Mouse (Mus musculus): Measurements from ENCODE around the gene Aldh16a1.
"Not testable (repeated sequence)": the region's sequence is repeated elsewhere in the genome, so short reads cannot be mapped to it uniquely, and the experiment has no call there.

The Aldh16a1 gene

GRCm38 (mm10) chr7:45134544-45135026 is 19.8 kb downstream of the Aldh16a1 start:
- DNase-seq (ENCODE audit: low spot score) = no peak

GRCm38 (mm10) chr7:45133446-45134159 is 20.8 kb downstream of the Aldh16a1 start:
- DNase-seq (ENCODE audit: low spot score) = no peak

DNA sequence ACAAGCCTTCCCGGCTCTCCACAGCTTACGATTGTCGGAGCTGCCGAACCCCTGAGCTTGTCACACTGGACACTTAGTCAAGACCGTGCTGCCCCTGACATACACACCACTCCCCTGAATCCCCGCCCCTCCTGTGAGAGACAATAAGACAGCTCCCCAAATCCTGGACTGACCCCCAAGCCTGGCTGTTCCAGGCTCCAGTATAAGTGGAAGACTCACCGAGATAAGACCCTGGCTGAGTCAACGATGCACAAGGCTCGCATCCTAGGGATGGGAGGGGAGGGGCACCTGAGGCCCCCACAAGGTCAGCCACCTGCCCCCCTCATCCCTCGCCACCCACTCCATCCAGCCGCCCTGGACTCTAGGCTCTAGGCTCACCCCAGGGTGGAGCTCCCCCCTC is 22.5 kb downstream of the Aldh16a1 start:
- no peak for DNase-seq (ENCODE audit: low spot score)

DNA sequence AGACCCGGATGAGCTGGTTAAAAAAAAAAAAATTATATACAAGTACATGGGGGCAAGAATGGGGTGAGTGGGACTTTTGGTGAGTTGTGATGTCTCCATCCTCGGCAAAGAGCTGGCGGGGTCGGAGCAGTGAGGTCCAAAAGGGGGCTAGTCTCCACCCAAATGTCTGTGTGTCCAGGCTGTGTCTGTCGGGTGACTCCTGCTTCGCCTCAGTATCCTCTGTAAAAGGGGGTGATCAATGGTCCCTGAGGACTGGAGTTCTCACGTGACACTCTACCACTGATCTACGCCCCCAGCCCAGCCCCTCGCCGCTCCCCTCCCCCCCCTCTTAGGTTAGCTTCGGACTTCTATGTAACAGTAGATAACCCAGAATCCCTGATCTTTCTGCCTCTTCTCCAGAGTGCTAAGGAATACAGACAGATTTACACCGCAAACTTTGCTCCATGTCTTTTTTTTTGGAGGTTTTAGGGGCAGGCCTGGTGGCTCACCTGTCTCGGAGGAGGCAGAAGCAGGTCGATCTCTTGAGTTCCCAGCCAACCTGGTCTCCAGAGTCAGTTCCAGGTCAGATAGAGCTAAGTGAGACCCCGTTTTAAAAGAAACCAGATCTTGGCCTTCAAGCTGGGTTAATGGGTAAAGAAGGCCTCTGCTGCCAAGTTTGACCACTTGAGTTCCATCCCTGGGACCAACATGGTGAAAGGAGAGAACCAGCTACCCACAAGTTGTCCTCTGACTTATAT is 24.4 kb downstream of the Aldh16a1 start:
- no peak for DNase-seq (ENCODE audit: low spot score)

DNA sequence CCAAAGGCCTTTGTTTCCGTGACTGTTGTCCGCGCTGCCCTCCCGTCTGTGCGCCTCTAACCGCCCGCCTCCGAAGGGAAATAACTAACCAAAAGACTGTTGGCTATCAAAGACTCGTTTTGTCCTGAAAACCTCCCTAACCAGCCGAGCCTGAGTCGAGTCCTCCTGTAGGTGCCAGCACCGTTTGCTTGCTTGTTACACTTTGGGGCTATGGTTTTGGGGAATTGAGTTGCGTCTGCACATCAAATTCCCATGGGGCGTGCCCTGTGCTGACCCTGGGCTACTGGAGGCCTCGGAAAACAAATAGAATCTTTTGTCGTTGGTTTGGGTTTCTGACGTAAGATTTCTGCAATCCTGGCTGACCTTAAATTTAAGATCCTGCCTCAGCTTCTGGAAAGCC is 25.1 kb downstream of the Aldh16a1 start:
- no peak for DNase-seq (ENCODE audit: low spot score)

- peak; percentile 98 for DNase-seq (ENCODE audit: low spot score)
These were observed 25.6 kb downstream of the Aldh16a1 start, which contains the start of gene Rpl13a for GRCm38 (mm10) chr7:45128624-45129246. Gene Rpl13a, minus strand, starts transcription at chr7:45128761.

DNA sequence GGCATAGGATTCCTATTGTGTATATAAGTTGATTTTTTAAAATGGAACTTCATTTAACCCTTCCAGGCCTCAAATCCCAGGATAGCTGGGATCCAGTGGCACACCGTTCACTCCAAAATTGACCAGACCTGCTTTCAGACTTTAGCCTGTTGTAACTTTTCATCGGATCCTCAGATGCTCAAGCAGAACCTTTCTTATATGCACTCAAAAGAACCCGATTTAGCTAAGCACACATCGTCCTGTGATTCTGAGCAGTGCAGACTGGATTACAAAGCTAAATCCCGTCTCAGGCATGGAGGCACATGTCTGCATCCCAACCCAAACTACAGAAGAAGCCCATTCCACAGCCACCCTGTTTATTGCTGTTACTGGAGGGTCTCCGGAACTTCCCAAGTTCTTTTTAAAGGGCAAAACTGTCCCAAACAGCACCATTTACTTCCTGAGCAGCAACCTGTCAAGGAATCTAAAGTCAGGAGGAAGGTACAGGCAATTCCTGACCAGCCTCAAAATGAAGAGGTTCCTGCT is 26.6 kb downstream of the Aldh16a1 start:
- DNase-seq (ENCODE audit: low spot score) = no peak

GRCm38 (mm10) chr7:45126844-45127699 is 27.3 kb downstream of the Aldh16a1 start:
- no peak for DNase-seq (ENCODE audit: low spot score)

- DNase-seq (ENCODE audit: low spot score) = no peak
These were observed 28.1 kb downstream of the Aldh16a1 start for GRCm38 (mm10) chr7:45126147-45126843.

GRCm38 (mm10) chr7:45125649-45126048 is 28.7 kb downstream of the Aldh16a1 start:
- DNase-seq (ENCODE audit: low spot score) = not testable (repeated sequence)

DNA sequence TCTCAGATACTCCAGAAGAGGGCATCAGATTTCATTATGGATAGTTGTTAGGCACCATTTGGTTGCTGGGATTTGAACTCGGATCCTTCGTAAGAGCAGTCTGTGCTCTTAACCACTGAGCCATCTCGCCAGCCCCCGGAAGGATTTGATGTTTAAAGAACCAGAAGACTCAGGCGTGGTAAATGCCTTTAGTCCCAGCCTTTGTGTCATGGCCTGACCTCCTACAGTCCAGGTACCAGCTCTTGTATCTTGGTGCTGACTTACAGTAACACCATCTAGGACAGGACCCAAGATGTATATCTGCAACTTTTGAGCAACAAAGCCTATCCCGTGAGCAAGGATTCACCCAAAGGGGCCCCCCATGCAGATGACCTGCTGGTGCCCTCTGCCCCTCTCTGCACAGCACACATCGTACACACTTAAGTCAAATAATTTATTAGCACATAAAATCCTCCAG is 29.2 kb downstream of the Aldh16a1 start:
- DNase-seq (ENCODE audit: low spot score) = no peak

DNA sequence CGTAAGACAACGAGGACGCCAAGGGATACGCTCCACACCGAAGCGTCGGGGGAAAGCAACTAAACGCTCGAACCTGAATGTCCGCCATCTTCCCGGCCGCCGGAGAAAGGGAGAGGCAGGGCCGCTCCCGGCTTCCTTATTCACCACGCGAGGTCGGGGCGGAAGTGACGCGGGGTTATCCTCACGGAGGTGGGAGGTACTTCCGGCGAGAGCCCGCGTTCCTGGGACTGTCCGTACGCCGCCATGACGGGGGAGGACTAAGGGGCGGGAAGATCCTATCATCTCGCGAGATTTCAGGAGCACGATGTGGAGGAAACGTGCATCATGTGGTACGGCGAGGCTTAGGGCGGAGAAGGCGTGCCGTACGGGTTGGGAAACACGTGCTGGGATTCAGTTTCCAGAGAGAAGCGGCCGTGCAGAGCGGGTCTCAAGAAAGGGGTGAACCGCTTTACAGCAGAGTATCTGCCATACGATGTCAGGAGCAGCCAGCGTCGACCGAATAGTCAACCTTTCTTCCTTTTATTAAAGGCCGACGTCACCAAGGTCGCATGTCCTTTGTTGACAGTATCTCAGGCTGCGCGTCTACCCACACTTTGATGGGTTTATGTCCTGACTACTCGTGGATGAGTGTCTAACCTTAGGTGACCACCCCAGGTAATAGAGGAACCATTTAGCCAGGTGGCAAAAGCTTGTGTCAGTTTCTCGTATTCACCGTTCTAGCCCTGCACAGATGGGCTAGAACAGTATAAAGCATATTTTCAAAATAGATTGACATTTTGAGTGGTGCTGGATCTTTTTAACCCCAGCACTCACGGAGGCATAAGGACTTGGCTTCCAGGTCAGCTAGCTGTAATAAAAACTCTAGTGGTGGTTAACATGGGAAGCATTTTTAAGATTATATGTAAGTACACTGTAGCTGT is 29.9 kb downstream of the Aldh16a1 start, which contains the start of gene Rps11:
Gene Rps11, minus strand, starts transcription at position 216 of the 920 bp plus-strand sequence.
- peak; percentile 95 for DNase-seq (ENCODE audit: low spot score)

DNA sequence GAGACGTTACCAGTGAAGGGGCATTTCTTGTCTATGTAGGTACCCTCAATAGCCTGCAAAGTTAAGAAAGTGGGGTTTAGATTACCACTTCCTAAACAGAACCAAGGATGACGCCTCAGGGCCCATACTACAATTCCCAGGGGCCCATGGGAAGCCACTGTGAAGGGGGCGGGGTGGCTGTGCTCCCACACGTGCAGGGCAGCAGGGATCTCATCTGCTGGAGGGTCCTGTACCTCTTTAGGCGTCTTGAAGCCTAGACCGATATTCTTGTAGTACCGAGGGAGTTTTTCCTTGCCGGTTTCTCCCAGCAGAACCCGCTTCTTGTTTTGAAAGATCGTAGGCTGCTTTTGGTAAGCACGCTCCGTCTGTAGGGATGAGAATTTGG is 31.2 kb downstream of the Aldh16a1 start:
- no peak for DNase-seq (ENCODE audit: low spot score)

GRCm38 (mm10) chr7:45122561-45123185 is 31.7 kb downstream of the Aldh16a1 start:
- no peak for DNase-seq (ENCODE audit: low spot score)

DNA sequence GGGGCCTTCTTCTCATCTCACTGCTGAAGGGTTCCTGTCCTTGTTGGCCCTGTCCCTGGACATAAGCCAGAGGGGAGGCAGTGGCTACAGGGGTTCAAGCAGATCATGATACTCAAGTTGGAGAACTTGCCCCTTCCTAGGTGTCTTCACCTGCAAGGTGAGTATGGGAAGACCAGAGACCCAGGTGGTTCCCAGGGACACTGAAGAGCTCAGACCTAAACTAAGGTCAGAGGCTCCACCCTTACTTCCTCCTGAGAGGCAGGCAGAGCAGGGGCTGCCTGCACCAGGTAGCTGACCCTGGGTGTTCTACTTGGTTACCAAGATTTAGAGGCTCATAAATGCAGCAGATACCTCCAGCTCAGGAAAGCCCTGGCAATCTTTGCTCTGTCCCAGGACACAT is 32.4 kb downstream of the Aldh16a1 start:
- DNase-seq (ENCODE audit: low spot score) = no peak

GRCm38 (mm10) chr7:45121404-45121803 is 33.0 kb downstream of the Aldh16a1 start:
- DNase-seq (ENCODE audit: low spot score) = no peak

DNA sequence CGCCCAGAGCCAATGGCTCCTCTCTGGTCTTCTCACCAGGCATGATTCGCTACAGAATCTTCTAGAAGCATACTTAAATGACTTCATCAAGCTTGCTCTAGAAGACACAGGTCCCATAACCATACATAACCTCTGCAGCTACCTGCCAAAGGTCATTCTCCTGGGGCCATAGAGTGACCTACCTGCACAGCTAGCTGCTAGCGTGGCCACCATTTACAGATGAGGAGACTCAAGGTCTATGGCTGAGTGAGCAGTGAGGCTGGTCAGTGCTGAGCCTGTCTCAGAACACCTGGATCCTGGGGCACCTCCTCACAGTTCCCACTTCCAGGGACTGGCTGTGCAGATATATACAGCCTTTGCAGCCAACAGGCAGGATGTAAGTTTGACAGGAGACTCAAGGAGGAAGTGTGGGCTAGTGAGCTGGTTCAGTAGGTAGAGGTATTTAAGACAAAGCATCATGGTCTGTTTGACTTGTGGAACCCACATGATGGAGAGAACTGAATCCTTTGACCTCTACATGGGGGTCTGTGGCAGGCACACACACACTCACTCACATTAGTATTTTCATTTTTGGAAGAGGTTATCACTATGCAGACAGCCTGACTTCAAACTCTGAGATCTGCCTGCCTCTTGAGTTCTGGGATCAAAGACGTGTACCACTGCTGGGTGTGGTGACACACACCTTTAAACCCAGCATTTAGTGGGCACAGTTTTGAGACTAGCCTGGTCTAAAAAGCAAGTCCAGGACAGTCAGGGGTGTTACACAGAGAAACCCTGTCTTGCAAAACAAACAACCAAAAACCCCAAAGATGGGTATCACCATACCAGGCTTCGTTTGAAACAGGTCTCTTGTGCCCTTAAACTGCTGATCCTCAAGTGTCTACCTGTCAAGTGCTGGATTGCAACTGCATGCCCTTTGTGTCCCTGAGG is 34.3 kb downstream of the Aldh16a1 start:
- no peak for DNase-seq (ENCODE audit: low spot score)

- no peak for DNase-seq (ENCODE audit: low spot score)
These were observed 36.0 kb downstream of the Aldh16a1 start for GRCm38 (mm10) chr7:45118336-45118735.
